Mouse (Mus musculus) embryonic fibroblast, embryonic 13.5 days (primary cell): ENCODE measurements around the gene Cdk9.

Experiments used
- CTCF ChIP-seq: IDR thresholded peaks from 2 replicates; pipeline ENCODE4 v1.5.1; 2011; ENCODE audit warnings: mild to moderate bottlenecking, control low read depth, low read length, moderate library complexity, borderline replicate concordance; ENCODE audit not compliant: insufficient read depth
- POLR2A ChIP-seq: IDR thresholded peaks from 2 replicates; pipeline ENCODE4 v1.6.1; 2011; ENCODE audit warnings: low read depth, mild to moderate bottlenecking, control low read depth, low read length, moderate library complexity

GRCm38 (mm10) chr2:32750887-32751664 is 38.2 kb upstream of the Cdk9 start:
- TF ChIP-seq CTCF (no peak), POLR2A (peak; percentile 61)
